ENCODE assay signal across 8 mouse cellular contexts in genomic region chr19:7067344-7068050, GRCm38 (mm10). TPM values are rescaled to one million over a fixed set of nuclear protein-coding genes. Genes with fewer than 3 reads are reported as not detected.
DNase-seq lines count a peak whose midpoint lies in the region; ATAC-seq lines count a peak whose summit lies in the region.

No protein-coding gene starts in this region.

- no peak for DNase-seq in neural tube, embryonic 11.5 days (ENCODE audit: low spot score)
- DNase-seq in neural tube, embryonic 10.5 days (ENCODE audit: extremely low spot score, low spot score), result no peak
- DNase-seq in forebrain, embryonic 14.5 days (ENCODE audit: low spot score), result no peak
- peak; percentile 38 for DNase-seq in thymus, postnatal 25 days
- no peak for DNase-seq in heart, postnatal 14 days
- no peak for DNase-seq in ovary, postnatal 10 days (ENCODE audit: low spot score)
- DNase-seq in adrenal gland, postnatal 36 days, result no peak

- no peaks in the 10 kb centered on the region for H3K9me3 ChIP-seq in neural tube, embryonic 11.5 days (ENCODE audit: control insufficient read depth, low read length)
- no peaks in the 10 kb centered on the region for H3K9me3 ChIP-seq in forebrain, embryonic 14.5 days (replicated peaks; ENCODE audit: control insufficient read depth, low read length)
- no peaks in the 10 kb centered on the region for H3K9me3 ChIP-seq in liver, embryonic 16.5 days (replicated peaks; ENCODE audit: control insufficient read depth, low read length)

- WGBS in neural tube, embryonic 11.5 days, result 48% methylated on average over 20 of the region's 20 CpGs
- WGBS in forebrain, embryonic 14.5 days, result 51% methylated on average over 20 of the region's 20 CpGs
- WGBS in liver, embryonic 16.5 days (ENCODE audit: insufficient replicate concordance), result 24% methylated on average over 20 of the region's 20 CpGs

- 0 out of 2 replicates have a peak, but pooled peaks have one; percentile 0 for ATAC-seq in neural tube, embryonic 11.5 days (ENCODE audit: insufficient read depth, low FRiP score, low TSS enrichment)
- ATAC-seq in forebrain, embryonic 14.5 days, result peak; percentile 8; the same call in 1 of the 2 replicates
- peak; percentile 71 for ATAC-seq in liver, embryonic 16.5 days (ENCODE audit: low read depth)

- peaks cover 48% of the 10 kb centered on the region for H3K4me1 ChIP-seq in neural tube, embryonic 11.5 days (ENCODE audit: control insufficient read depth, insufficient read depth, low read length)
- H3K4me1 ChIP-seq in forebrain, embryonic 14.5 days (ENCODE audit: control insufficient read depth, insufficient read depth, low read length), result peaks cover 50% of the 10 kb centered on the region
- peaks cover 20% of the 10 kb centered on the region for H3K4me1 ChIP-seq in liver, embryonic 16.5 days (ENCODE audit: control insufficient read depth, low read depth, low read length)

- no peak overlapping the region for H3K4me3 ChIP-seq in neural tube, embryonic 11.5 days (ENCODE audit: low read depth, low read length)
- no peak overlapping the region for H3K4me3 ChIP-seq in forebrain, embryonic 14.5 days (ENCODE audit: low read depth, low read length)
- H3K4me3 ChIP-seq in liver, embryonic 16.5 days (ENCODE audit: low read depth, low read length), result peak overlapping the region; percentile 7; the same call in 1 of the 2 replicates

- peak overlapping the region; percentile 10; the same call in 1 of the 2 replicates for H3K4me2 ChIP-seq in neural tube, embryonic 11.5 days (ENCODE audit: low read depth)
- H3K4me2 ChIP-seq in forebrain, embryonic 14.5 days (ENCODE audit: low read length), result no peak overlapping the region
- peak overlapping the region; percentile 43 for H3K4me2 ChIP-seq in liver, embryonic 16.5 days (ENCODE audit: low read depth, low read length)

- peaks cover 28% of the 10 kb centered on the region for H3K27me3 ChIP-seq in neural tube, embryonic 11.5 days (ENCODE audit: control insufficient read depth, insufficient read depth, low read length)
- no peaks in the 10 kb centered on the region for H3K27me3 ChIP-seq in forebrain, embryonic 14.5 days (replicated peaks; ENCODE audit: control insufficient read depth, insufficient read depth, low read length)
- peaks cover 25% of the 10 kb centered on the region for H3K27me3 ChIP-seq in liver, embryonic 16.5 days (ENCODE audit: control insufficient read depth, insufficient read depth, low read depth, low read length)

- intact Hi-C loops in heart, postnatal 14 days (cut with DNase I), result loop anchor here (1.0 to 10.0 kb wide), 5 partner anchors 35 to 367 kb away; partner anchors contain the start of gene Mark2

- H3K27ac ChIP-seq in neural tube, embryonic 11.5 days (ENCODE audit: low read depth, low read length), result no peak overlapping the region
- no peak overlapping the region for H3K27ac ChIP-seq in forebrain, embryonic 14.5 days (ENCODE audit: low read depth, low read length)
- H3K27ac ChIP-seq in liver, embryonic 16.5 days (ENCODE audit: low read length), result peak overlapping the region; percentile 12; the same call in 1 of the 2 replicates

- no peaks in the 10 kb centered on the region for H3K36me3 ChIP-seq in neural tube, embryonic 11.5 days (ENCODE audit: control insufficient read depth, insufficient read depth, low read length)
- no peaks in the 10 kb centered on the region for H3K36me3 ChIP-seq in forebrain, embryonic 14.5 days (ENCODE audit: control insufficient read depth, insufficient read depth, low read length)
- H3K36me3 ChIP-seq in liver, embryonic 16.5 days (ENCODE audit: control insufficient read depth, insufficient read depth), result no peaks in the 10 kb centered on the region

- H3K9ac ChIP-seq in neural tube, embryonic 11.5 days (ENCODE audit: low read length), result no peak overlapping the region
- H3K9ac ChIP-seq in forebrain, embryonic 14.5 days (ENCODE audit: low read length), result no peak overlapping the region
- peak overlapping the region; percentile 25; the same call in 1 of the 2 replicates for H3K9ac ChIP-seq in liver, embryonic 16.5 days (ENCODE audit: low read depth, low read length)

RNA-seq across cellular contexts. Expression of gene Macrod1, which starts 10.9 kb away (rescaled TPM):
- 3.2 and 3.3 TPM in 2 replicates for polyA plus RNA-seq in neural tube, embryonic 11.5 days (2014; fragmentation: Nextera tagmentation; extraction: Ambion mirVana)
- polyA plus RNA-seq in forebrain, embryonic 14.5 days (2014; fragmentation: Nextera tagmentation; extraction: Ambion mirVana), result 4.0 and 4.8 TPM in 2 replicates
- 4.6 and 5.8 TPM in 2 replicates for polyA plus RNA-seq in liver, embryonic 16.5 days (2015; fragmentation: Nextera tagmentation; extraction: Ambion mirVana)
- total RNA-seq in heart, postnatal 14 days (2021), result 100 to 1,000 TPM; 181 to 186 TPM
- total RNA-seq in adrenal gland, postnatal 36 days (2021), result 10 to 100 TPM; 52.5 to 66.7 TPM

RNA-seq across cellular contexts. Expression of gene Stip1, which starts 27.7 kb away (rescaled TPM):
- 423 and 425 TPM in 2 replicates for polyA plus RNA-seq in neural tube, embryonic 11.5 days (2014; fragmentation: Nextera tagmentation; extraction: Ambion mirVana)
- polyA plus RNA-seq in forebrain, embryonic 14.5 days (2014; fragmentation: Nextera tagmentation; extraction: Ambion mirVana), result 278 and 287 TPM in 2 replicates
- polyA plus RNA-seq in liver, embryonic 16.5 days (2015; fragmentation: Nextera tagmentation; extraction: Ambion mirVana), result 103 and 104 TPM in 2 replicates
- 100 to 1,000 TPM in 1 of 2 experiments, 10 to 100 TPM in 1; 84.1 to 107 TPM for total RNA-seq in heart, postnatal 14 days (2021)
- 100 to 1,000 TPM; 149 to 281 TPM for total RNA-seq in adrenal gland, postnatal 36 days (2021)

RNA-seq across cellular contexts. Expression of gene Flrt1, which starts 38.0 kb away (rescaled TPM):
- 6.6 and 7.5 TPM in 2 replicates for polyA plus RNA-seq in neural tube, embryonic 11.5 days (2014; fragmentation: Nextera tagmentation; extraction: Ambion mirVana)
- 9.5 and 12.2 TPM in 2 replicates for polyA plus RNA-seq in forebrain, embryonic 14.5 days (2014; fragmentation: Nextera tagmentation; extraction: Ambion mirVana)
- 0.09 and 0.19 TPM in 2 replicates for polyA plus RNA-seq in liver, embryonic 16.5 days (2015; fragmentation: Nextera tagmentation; extraction: Ambion mirVana)
- 1 to 10 TPM in 1 of 2 experiments, under 1 TPM in 1; 0.98 to 1.0 TPM for total RNA-seq in heart, postnatal 14 days (2021)
- total RNA-seq in adrenal gland, postnatal 36 days (2021), result 1 to 10 TPM; 1.3 to 4.0 TPM

RNA-seq across cellular contexts. Expression of gene Fermt3, which starts 48.2 kb away (rescaled TPM):
- 8.8 and 9.5 TPM in 2 replicates for polyA plus RNA-seq in neural tube, embryonic 11.5 days (2014; fragmentation: Nextera tagmentation; extraction: Ambion mirVana)
- 3.5 TPM in 2 replicates for polyA plus RNA-seq in forebrain, embryonic 14.5 days (2014; fragmentation: Nextera tagmentation; extraction: Ambion mirVana)
- 103 and 105 TPM in 2 replicates for polyA plus RNA-seq in liver, embryonic 16.5 days (2015; fragmentation: Nextera tagmentation; extraction: Ambion mirVana)
- 10 to 100 TPM in 1 of 2 experiments, 1 to 10 TPM in 1; 6.1 to 10.7 TPM for total RNA-seq in heart, postnatal 14 days (2021)
- total RNA-seq in adrenal gland, postnatal 36 days (2021), result 1 to 10 TPM; 6.9 TPM

Comparison
In these comparisons a context has a peak if more than half of its experiments do, and no peak if none do; other contexts are left out.
1. ATAC-seq: peak in every context shown above with its lines; median percentile 71 in liver, embryonic 16.5 days; 8 in forebrain, embryonic 14.5 days; 0 in neural tube, embryonic 11.5 days.